Mouse (Mus musculus) kidney, adult 2 months (tissue): ENCODE measurements at regions not wholly inside any gene's neighbourhood (a gene's known extent, or its start where the extent isn't known, plus 50 kb on each side); places are given as distances from the start of the nearest gene placed in this dataset.

ENCODE experiments used
- DNase-seq: peaks from one replicate; pipeline ENCODE4 v3.0.0; 2021
- H3K27ac ChIP-seq: fragments of 200-500 bp; 2 replicates; pipeline ENCODE4 v1.5.1; 2012; ENCODE audit warnings: low read depth, low read length, control low read depth, inconsistent platforms; ENCODE audit not compliant: insufficient read depth
- H3K27me3 ChIP-seq: fragments of 200-500 bp; replicated peaks from 2 replicates; pipeline ENCODE4 v1.6.1; 2012; ENCODE audit warnings: mild to moderate bottlenecking, moderate library complexity, low read length, inconsistent platforms; ENCODE audit not compliant: control insufficient read depth, insufficient read depth
- H3K36me3 ChIP-seq: fragments of 200-500 bp; 2 replicates; pipeline ENCODE4 v1.6.1; 2012; ENCODE audit warnings: mild to moderate bottlenecking, moderate library complexity, low read length, inconsistent platforms; ENCODE audit not compliant: control insufficient read depth, insufficient read depth
- H3K4me1 ChIP-seq: fragments of 200-500 bp; 2 replicates; pipeline ENCODE4 v1.6.1; 2011; ENCODE audit warnings: low read length; ENCODE audit not compliant: control insufficient read depth, insufficient read depth
- H3K4me3 ChIP-seq: fragments of 200-500 bp; 2 replicates; pipeline ENCODE4 v1.5.1; 2011; ENCODE audit warnings: mild to moderate bottlenecking, low read depth, low read length, control low read depth; ENCODE audit not compliant: insufficient read depth
- CTCF ChIP-seq: fragments of 200-500 bp; conservative IDR thresholded peaks from 2 replicates; pipeline ENCODE4 v1.5.1; 2011; ENCODE audit warnings: low read depth, mild to moderate bottlenecking, control low read depth, low read length, moderate library complexity, mixed read lengths; ENCODE audit not compliant: insufficient read depth, insufficient read length
- POLR2A ChIP-seq: fragments of 200-500 bp; IDR thresholded peaks from one replicate; pipeline ENCODE4 v1.6.1; 2011; ENCODE audit warnings: low read depth, low read length, control low read depth
- WGBS: fragments of 180-500 bp; shearing (Covaris S2); methylation state at CpG from one replicate; pipeline ENCODE4 v1.1.7; 2018; 5-methylcytosine and 5-hydroxymethylcytosine counted together

- Histone ChIP-seq H3K4me1 (no peaks in the 10 kb centered on the region), H3K27me3 (no peaks in the 10 kb centered on the region), H3K36me3 (no peaks in the 10 kb centered on the region), H3K4me3 (no peak overlapping the region), H3K27ac (no peak overlapping the region)
- no peak for DNase-seq
- 89% methylated on average over 4 of the region's 4 CpGs for WGBS
- no peak for TF ChIP-seq POLR2A
- no peak for TF ChIP-seq CTCF
These were observed 68.3 kb upstream of the Ptgfr start for GRCm38 (mm10) chr3:151905775-151906174.

GRCm38 (mm10) chr3:151903169-151903568, 65.7 kb upstream of the Ptgfr start:
- Histone ChIP-seq H3K4me3 (no peak overlapping the region), H3K4me1 (no peaks in the 10 kb centered on the region), H3K36me3 (no peaks in the 10 kb centered on the region), H3K27ac (no peak overlapping the region), H3K27me3 (no peaks in the 10 kb centered on the region)
- no peak for DNase-seq
- TF ChIP-seq POLR2A: no peak
- no peak for TF ChIP-seq CTCF
- WGBS: 73% methylated on average over 2 of the region's 2 CpGs

- no peak for DNase-seq
- Histone ChIP-seq H3K27me3 (no peaks in the 10 kb centered on the region), H3K4me1 (no peaks in the 10 kb centered on the region), H3K4me3 (no peak overlapping the region), H3K27ac (no peak overlapping the region), H3K36me3 (no peaks in the 10 kb centered on the region)
- WGBS: 68% methylated on average over 13 of the region's 13 CpGs
- TF ChIP-seq CTCF: no peak
- TF ChIP-seq POLR2A: no peak
These were observed 64.9 kb upstream of the Ptgfr start for GRCm38 (mm10) chr3:151902216-151902827.

GRCm38 (mm10) chr3:151899676-151900075, 62.2 kb upstream of the Ptgfr start:
- no peak for DNase-seq

GRCm38 (mm10) chr3:151899094-151899493, 61.7 kb upstream of the Ptgfr start:
- Histone ChIP-seq H3K4me3 (no peak overlapping the region), H3K4me1 (no peaks in the 10 kb centered on the region), H3K27me3 (no peaks in the 10 kb centered on the region), H3K36me3 (no peaks in the 10 kb centered on the region), H3K27ac (no peak overlapping the region)
- 78% methylated on average over 4 of the region's 4 CpGs for WGBS
- DNase-seq: no peak
- no peak for TF ChIP-seq CTCF
- TF ChIP-seq POLR2A: no peak

More at GRCm38 (mm10) chr3:151899676-151900075, 62.2 kb upstream of the Ptgfr start:
- WGBS: 80% methylated on average over 6 of the region's 6 CpGs
- H3K36me3 ChIP-seq: no peaks in the 10 kb centered on the region
- H3K4me1 ChIP-seq: no peaks in the 10 kb centered on the region
- no peaks in the 10 kb centered on the region for H3K27me3 ChIP-seq
- TF ChIP-seq CTCF (no peak), POLR2A (no peak)
- no peak overlapping the region for H3K27ac ChIP-seq
- H3K4me3 ChIP-seq: no peak overlapping the region

- 86% methylated on average over 6 of the region's 6 CpGs for WGBS
- 0 out of 2 replicates have a peak, but pooled peaks cover 7% of the 10 kb centered on the region for H3K4me1 ChIP-seq
- no peaks in the 10 kb centered on the region for H3K27me3 ChIP-seq
- DNase-seq: no peak
- H3K4me3 ChIP-seq: no peak overlapping the region
- TF ChIP-seq CTCF (no peak), POLR2A (no peak)
- no peak overlapping the region for H3K27ac ChIP-seq
- H3K36me3 ChIP-seq: no peaks in the 10 kb centered on the region
These were observed 58.9 kb upstream of the Ptgfr start for GRCm38 (mm10) chr3:151896320-151896719.

GRCm38 (mm10) chr3:151894712-151895111, 57.3 kb upstream of the Ptgfr start:
- no peaks in the 10 kb centered on the region for H3K27me3 ChIP-seq
- no peaks in the 10 kb centered on the region for H3K36me3 ChIP-seq
- H3K4me3 ChIP-seq: no peak overlapping the region
- no peak overlapping the region for H3K27ac ChIP-seq
- TF ChIP-seq POLR2A (no peak), CTCF (no peak)
- no peak for DNase-seq
- H3K4me1 ChIP-seq: peaks cover 14% of the 10 kb centered on the region
- WGBS: 75% methylated on average over 3 of the region's 3 CpGs
